Mouse (Mus musculus) embryonic fibroblast, embryonic 13.5 days (primary cell): Measurements from ENCODE around the gene Gm35549.

Experiments used
- CTCF ChIP-seq: IDR thresholded peaks from 2 replicates; pipeline ENCODE4 v1.5.1; 2011; ENCODE audit warnings: mild to moderate bottlenecking, control low read depth, low read length, moderate library complexity, borderline replicate concordance; ENCODE audit not compliant: insufficient read depth
- POLR2A ChIP-seq: IDR thresholded peaks from 2 replicates; pipeline ENCODE4 v1.6.1; 2011; ENCODE audit warnings: low read depth, mild to moderate bottlenecking, control low read depth, low read length, moderate library complexity

GRCm38 (mm10) chr9:122875145-122875544 lies 31.3 kb upstream of the Gm35549 start:
- TF ChIP-seq CTCF (no peak), POLR2A (no peak)
